Mouse (Mus musculus): ENCODE measurements around the gene Ccdc33.

The Ccdc33 gene

GRCm38 (mm10) chr9:58048621-58049020 lies 70.0 kb downstream of the Ccdc33 start:
- DNase-seq (ENCODE audit: low spot score in 2 of 2): no peak

- DNase-seq (ENCODE audit: low spot score in 2 of 2): no peak
Measured at GRCm38 (mm10) chr9:58047061-58047460, 71.6 kb downstream of the Ccdc33 start.

GRCm38 (mm10) chr9:58045646-58046045 lies 73.0 kb downstream of the Ccdc33 start:
- no peak for DNase-seq (ENCODE audit: low spot score in 2 of 2)

GRCm38 (mm10) chr9:58044828-58045227 lies 73.8 kb downstream of the Ccdc33 start:
- no peak for DNase-seq (ENCODE audit: low spot score in 2 of 2)

GRCm38 (mm10) chr9:58043496-58044017 lies 75.1 kb downstream of the Ccdc33 start:
- no peak for DNase-seq (ENCODE audit: low spot score in 2 of 2)

- no peak for DNase-seq (ENCODE audit: low spot score in 2 of 2)
Measured at GRCm38 (mm10) chr9:58042391-58042790, 76.2 kb downstream of the Ccdc33 start.

GRCm38 (mm10) chr9:58040977-58041376 lies 77.6 kb downstream of the Ccdc33 start:
- DNase-seq (ENCODE audit: low spot score in 2 of 2): no peak

GRCm38 (mm10) chr9:58038500-58039168 lies 80.0 kb downstream of the Ccdc33 start:
- DNase-seq (ENCODE audit: low spot score in 2 of 2): peak; percentile 64 to 71

- no peak for DNase-seq (ENCODE audit: low spot score in 2 of 2)
Measured at GRCm38 (mm10) chr9:58036961-58037360, 81.7 kb downstream of the Ccdc33 start.

GRCm38 (mm10) chr9:58035951-58036698 lies 82.5 kb downstream of the Ccdc33 start:
- DNase-seq (ENCODE audit: low spot score in 2 of 2): no peak

- DNase-seq (ENCODE audit: low spot score in 2 of 2): peak; percentile 47 to 68
Measured at GRCm38 (mm10) chr9:58035519-58035918, 83.1 kb downstream of the Ccdc33 start.

GRCm38 (mm10) chr9:58031895-58032294 lies 86.7 kb downstream of the Ccdc33 start:
- DNase-seq (ENCODE audit: low spot score in 2 of 2): no peak

GRCm38 (mm10) chr9:58029635-58030034 lies 89.0 kb downstream of the Ccdc33 start:
- no peak for DNase-seq (ENCODE audit: low spot score in 2 of 2)

- no peak for DNase-seq (ENCODE audit: low spot score in 2 of 2)
Measured at GRCm38 (mm10) chr9:58028841-58029240, 89.8 kb downstream of the Ccdc33 start.

GRCm38 (mm10) chr9:58027426-58028180 lies 91.0 kb downstream of the Ccdc33 start:
- no peak for DNase-seq (ENCODE audit: low spot score in 2 of 2)

- DNase-seq (ENCODE audit: low spot score in 2 of 2): no peak
Measured at GRCm38 (mm10) chr9:58025995-58026394, 92.6 kb downstream of the Ccdc33 start.

- no peak for DNase-seq (ENCODE audit: low spot score in 2 of 2)
Measured at GRCm38 (mm10) chr9:58018385-58018784, 100.2 kb downstream of the Ccdc33 start.

- DNase-seq (ENCODE audit: low spot score in 2 of 2): no peak
Measured at GRCm38 (mm10) chr9:58016962-58017361, 101.7 kb downstream of the Ccdc33 start.

GRCm38 (mm10) chr9:58015856-58016255 lies 102.8 kb downstream of the Ccdc33 start:
- no peak for DNase-seq (ENCODE audit: low spot score in 2 of 2)

- no peak for DNase-seq (ENCODE audit: low spot score in 2 of 2)
Measured at GRCm38 (mm10) chr9:58014393-58015160, 104.0 kb downstream of the Ccdc33 start.

- no peak for DNase-seq (ENCODE audit: low spot score in 2 of 2)
Measured at GRCm38 (mm10) chr9:58012935-58013334, 105.7 kb downstream of the Ccdc33 start.

All from right cerebral cortex, postnatal 36 days (tissue).